Mouse (Mus musculus) ES-Bruce4 (cell line): ENCODE measurements around the gene Wdr59. TPM values are rescaled to one million over a fixed set of nuclear protein-coding genes. Genes with fewer than 3 reads are reported as not detected.

ENCODE experiments used
- H3K27ac ChIP-seq: 2 replicates; pipeline ENCODE4 v1.5.1; 2012; ENCODE audit warnings: low read length, inconsistent platforms; ENCODE audit not compliant: insufficient read depth
- H3K27me3 ChIP-seq: 2 replicates; pipeline ENCODE4 v1.6.1; 2012; ENCODE audit warnings: mild to moderate bottlenecking, low read length, inconsistent platforms; ENCODE audit not compliant: control insufficient read depth, poor library complexity, insufficient read depth, severe bottlenecking
- H3K36me3 ChIP-seq: 2 replicates; pipeline ENCODE4 v1.6.1; 2012; ENCODE audit warnings: inconsistent platforms, mild to moderate bottlenecking, low read length, moderate library complexity; ENCODE audit not compliant: control insufficient read depth, poor library complexity, insufficient read depth, severe bottlenecking
- H3K4me1 ChIP-seq: one replicate; pipeline ENCODE4 v1.8.1; 2011; ENCODE audit warnings: low read length; ENCODE audit not compliant: control insufficient read depth, insufficient read depth
- H3K4me3 ChIP-seq: 2 replicates; pipeline ENCODE4 v1.5.1; 2011; ENCODE audit warnings: low read depth, mild to moderate bottlenecking, low read length
- H3K9ac ChIP-seq: 2 replicates; pipeline ENCODE4 v1.6.1; 2012; ENCODE audit warnings: low read depth, mild to moderate bottlenecking, inconsistent platforms; ENCODE audit not compliant: poor library complexity, severe bottlenecking
- H3K9me3 ChIP-seq: replicated peaks from 2 replicates; pipeline ENCODE4 v1.6.1; 2012; ENCODE audit warnings: mild to moderate bottlenecking, low read length, inconsistent platforms; ENCODE audit not compliant: control insufficient read depth, poor library complexity, insufficient read depth, severe bottlenecking
- CTCF ChIP-seq: IDR thresholded peaks from one replicate; pipeline ENCODE4 v1.8.1; 2011; ENCODE audit warnings: low read depth, low read length
- EP300 ChIP-seq: IDR thresholded peaks from 2 replicates; pipeline ENCODE4 v1.6.1; 2011; ENCODE audit warnings: low read depth, low read length; ENCODE audit not compliant: insufficient read depth
- POLR2A ChIP-seq: IDR thresholded peaks from one replicate; pipeline ENCODE4 v1.8.1; 2011; ENCODE audit warnings: low read length; ENCODE audit not compliant: insufficient read depth
- polyA plus RNA-seq: library from polyadenylated mRNA; stranded (reverse); fragments of >200 nt; gene quantifications from 2 replicates; pipeline ENCODE4 v1.2.4, GENCODE M21; 2011; ENCODE audit warnings: low read depth; ENCODE audit not compliant: missing spikeins, insufficient read depth, insufficient read length

The Wdr59 gene
- polyA plus RNA-seq, 1 experiment: 16.8 TPM

DNA sequence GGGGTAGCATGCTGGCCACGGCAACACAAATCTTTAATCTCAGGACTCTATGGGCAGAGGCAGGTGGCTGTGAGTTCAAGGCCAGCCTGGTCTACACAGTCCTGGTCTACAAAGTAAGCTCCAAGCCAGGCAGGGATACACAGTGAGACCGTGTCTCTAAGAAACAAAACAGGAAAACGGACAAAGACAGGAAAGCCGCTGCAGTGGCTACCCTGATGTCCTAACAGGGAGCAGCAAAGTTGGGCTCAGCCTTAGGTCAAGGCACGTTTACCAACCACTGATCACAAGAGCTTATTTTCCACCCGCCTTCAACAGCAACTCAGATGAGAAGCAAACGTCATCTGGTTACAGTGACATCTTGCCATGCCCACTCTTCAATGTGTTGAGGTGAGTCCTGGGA, 25.6 kb downstream of the Wdr59 start:
- TF ChIP-seq CTCF (no peak), EP300 (no peak), POLR2A (no peak)
- Histone ChIP-seq H3K9me3 (no peaks in the 10 kb centered on the region), H3K4me3 (no peak overlapping the region), H3K9ac (no peak overlapping the region), H3K27ac (no peak overlapping the region), H3K4me1 (no peaks in the 10 kb centered on the region), H3K36me3 (peaks cover 17% of the 10 kb centered on the region), H3K27me3 (no peaks in the 10 kb centered on the region)

DNA sequence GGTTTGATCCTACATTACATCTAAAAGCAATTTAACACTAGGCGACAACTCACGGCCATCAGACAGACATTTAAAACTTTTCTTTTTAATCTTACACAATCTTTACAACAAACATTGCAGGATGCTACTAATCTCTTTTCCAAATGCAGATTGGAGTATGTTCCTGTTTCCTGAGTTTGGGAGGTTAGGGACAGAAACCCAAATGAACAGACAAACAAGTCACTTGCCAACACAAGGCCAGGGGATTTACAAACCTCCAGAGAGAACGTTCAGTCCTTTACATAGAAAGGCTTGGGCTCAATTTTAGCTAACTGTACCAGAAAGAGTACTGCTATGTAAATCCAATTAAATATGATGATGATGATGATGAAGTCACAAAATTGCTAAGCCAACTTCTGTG, 28.7 kb downstream of the Wdr59 start:
- H3K36me3 ChIP-seq: peaks cover 9% of the 10 kb centered on the region
- no peaks in the 10 kb centered on the region for H3K9me3 ChIP-seq
- no peak overlapping the region for H3K27ac ChIP-seq

DNA sequence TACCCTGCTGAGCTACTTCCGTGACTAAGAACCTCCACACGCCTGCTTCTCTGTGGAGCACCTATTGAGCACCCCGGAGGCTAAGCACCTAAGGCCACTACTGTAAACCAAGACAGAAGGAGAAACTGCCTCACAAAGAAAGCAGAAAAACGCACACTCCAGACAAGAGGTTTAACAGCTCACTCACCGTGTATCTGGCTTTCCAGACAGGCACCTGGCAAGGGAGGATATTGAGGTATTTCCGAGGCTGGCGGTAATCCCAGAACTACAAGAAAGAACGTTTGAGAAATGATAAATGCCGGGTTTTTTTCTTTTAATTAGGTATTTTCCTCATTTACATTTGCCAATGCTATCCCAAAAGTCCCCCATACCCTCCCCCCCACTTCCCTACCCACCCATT, 29.4 kb downstream of the Wdr59 start:
- TF ChIP-seq POLR2A: no peak
- no peak overlapping the region for H3K9ac ChIP-seq

More for the DNA sequence above, 28.7 kb downstream of the Wdr59 start:
- Histone ChIP-seq H3K9ac (no peak overlapping the region), H3K27me3 (no peaks in the 10 kb centered on the region), H3K4me1 (no peaks in the 10 kb centered on the region), H3K4me3 (no peak overlapping the region)
- no peak for TF ChIP-seq POLR2A
- no peak for TF ChIP-seq CTCF
- no peak for TF ChIP-seq EP300

DNA sequence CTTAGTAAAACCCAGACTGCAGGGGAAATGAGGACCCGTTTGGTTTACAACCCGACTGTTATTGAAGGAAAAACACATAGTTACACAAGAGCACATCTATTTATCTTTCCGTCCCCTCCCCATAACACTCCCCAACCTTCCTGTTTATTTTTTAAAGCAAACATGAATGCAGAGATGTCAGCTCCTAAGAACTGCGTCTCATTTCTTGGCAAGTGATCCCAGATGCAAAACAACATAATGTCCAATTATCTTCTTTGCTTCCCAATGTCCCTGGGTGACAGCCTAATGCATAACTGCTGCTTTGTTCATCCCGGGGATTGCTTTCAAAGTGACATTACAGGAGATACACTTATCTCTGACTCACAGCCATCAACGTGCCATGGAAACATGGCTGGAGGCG, 30.7 kb downstream of the Wdr59 start:
- H3K9ac ChIP-seq: no peak overlapping the region
- H3K9me3 ChIP-seq: no peaks in the 10 kb centered on the region
- H3K27me3 ChIP-seq: no peaks in the 10 kb centered on the region
- H3K36me3 ChIP-seq: peaks cover 15% of the 10 kb centered on the region
- TF ChIP-seq EP300: no peak
- no peak for TF ChIP-seq POLR2A
- no peak for TF ChIP-seq CTCF
- no peaks in the 10 kb centered on the region for H3K4me1 ChIP-seq
- no peak overlapping the region for H3K27ac ChIP-seq
- no peak overlapping the region for H3K4me3 ChIP-seq

More for the DNA sequence above, 29.4 kb downstream of the Wdr59 start:
- Histone ChIP-seq H3K27me3 (no peaks in the 10 kb centered on the region), H3K4me3 (no peak overlapping the region), H3K27ac (no peak overlapping the region), H3K36me3 (peaks cover 9% of the 10 kb centered on the region), H3K4me1 (no peaks in the 10 kb centered on the region), H3K9me3 (no peaks in the 10 kb centered on the region)

DNA sequence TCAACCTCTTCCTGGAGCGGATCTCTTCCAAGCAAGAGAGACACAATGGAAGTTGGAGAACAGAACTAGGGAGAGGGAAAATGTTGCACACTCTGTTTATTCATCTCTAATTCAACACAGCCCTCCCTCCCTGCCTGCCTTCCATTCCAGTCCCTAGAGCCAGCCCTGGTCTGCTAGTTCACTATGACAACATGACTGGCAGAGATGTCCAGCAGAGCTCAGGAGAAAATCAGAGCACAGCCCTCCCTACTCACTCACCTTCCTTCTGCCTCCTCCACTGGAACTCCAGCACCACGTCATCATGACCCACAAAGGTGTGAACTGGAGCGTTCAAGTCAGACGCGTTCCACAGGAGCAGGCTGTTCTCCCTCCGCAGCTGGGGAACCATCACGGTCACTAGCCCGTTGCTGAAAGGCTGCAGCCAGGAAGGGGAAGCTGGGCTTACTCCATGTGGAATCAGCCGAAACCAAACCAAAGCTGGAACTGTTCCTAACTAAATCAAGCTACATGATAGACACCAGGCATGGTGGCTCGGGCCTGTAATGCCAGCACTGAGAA, 31.8 kb downstream of the Wdr59 start:
- no peak overlapping the region for H3K4me3 ChIP-seq
- peaks cover 16% of the 10 kb centered on the region for H3K36me3 ChIP-seq
- H3K4me1 ChIP-seq: no peaks in the 10 kb centered on the region
- no peaks in the 10 kb centered on the region for H3K9me3 ChIP-seq
- no peak overlapping the region for H3K27ac ChIP-seq
- no peaks in the 10 kb centered on the region for H3K27me3 ChIP-seq
- TF ChIP-seq EP300: no peak
- TF ChIP-seq CTCF: no peak
- no peak for TF ChIP-seq POLR2A
- H3K9ac ChIP-seq: no peak overlapping the region

DNA sequence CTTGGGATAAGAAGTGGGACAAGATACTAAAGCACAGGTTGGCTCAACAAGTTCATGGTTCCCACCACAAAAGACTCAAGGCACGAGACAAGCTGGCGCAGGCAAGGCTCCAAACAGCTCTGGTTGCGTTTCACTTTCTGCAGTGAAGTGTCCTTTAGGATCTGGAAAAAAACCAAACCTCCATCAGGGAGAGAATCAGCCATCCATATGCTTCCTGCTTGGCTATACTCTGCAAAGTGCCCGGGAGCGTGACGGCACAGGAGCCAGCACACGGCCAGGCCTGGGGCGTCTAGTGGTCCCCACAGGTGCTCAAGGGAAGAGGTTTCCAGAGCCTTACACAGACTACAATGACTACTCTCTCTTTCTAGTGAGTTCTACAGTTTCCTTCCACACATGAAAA, 41.2 kb downstream of the Wdr59 start:
- Histone ChIP-seq H3K36me3 (peaks cover 39% of the 10 kb centered on the region), H3K9me3 (no peaks in the 10 kb centered on the region), H3K4me1 (no peaks in the 10 kb centered on the region), H3K27ac (no peak overlapping the region), H3K27me3 (no peaks in the 10 kb centered on the region), H3K9ac (no peak overlapping the region), H3K4me3 (no peak overlapping the region)
- TF ChIP-seq EP300 (no peak), CTCF (no peak), POLR2A (no peak)
